Mouse (Mus musculus) forebrain, embryonic 16.5 days (tissue): ENCODE results near the gene Aspa. TPM values are rescaled to one million over a fixed set of nuclear protein-coding genes. Genes with fewer than 3 reads are reported as not detected.

Source experiments
- ATAC-seq: fragments of 200-750 bp; cut with Nextera tagmentation; 2 replicates; pipeline ENCODE4 v1.8.0; 2017; ENCODE audit warnings: mild to moderate bottlenecking, moderate library complexity
- H3K27ac ChIP-seq: fragments of 300-500 bp; sonication (generic); 2 replicates; pipeline ENCODE4 v1.5.1; 2014; ENCODE audit warnings: low read length, control low read depth
- H3K27me3 ChIP-seq: fragments of 300-500 bp; sonication (generic); replicated peaks from 2 replicates; pipeline ENCODE4 v1.6.1; 2014; ENCODE audit warnings: low read length; ENCODE audit not compliant: control insufficient read depth, insufficient read depth
- H3K36me3 ChIP-seq: fragments of 300-500 bp; sonication (generic); 2 replicates; pipeline ENCODE4 v1.6.1; 2014; ENCODE audit not compliant: control insufficient read depth, insufficient read depth
- H3K4me1 ChIP-seq: fragments of 300-500 bp; sonication (generic); replicated peaks from 2 replicates; pipeline ENCODE4 v1.6.1; 2014; ENCODE audit warnings: low read length; ENCODE audit not compliant: control insufficient read depth, insufficient read depth
- H3K4me2 ChIP-seq: fragments of 300-500 bp; sonication (generic); 2 replicates; pipeline ENCODE4 v1.6.1; 2014; ENCODE audit warnings: mild to moderate bottlenecking, low read length, control low read depth
- H3K4me3 ChIP-seq: fragments of 300-500 bp; sonication (generic); replicated peaks from 2 replicates; pipeline ENCODE4 v1.5.1; 2014; ENCODE audit warnings: mild to moderate bottlenecking, low read length, control low read depth
- H3K9ac ChIP-seq: fragments of 300-500 bp; sonication (generic); replicated peaks from 2 replicates; pipeline ENCODE4 v1.6.1; 2014; ENCODE audit warnings: low read depth, low read length, control low read depth
- H3K9me3 ChIP-seq: fragments of 300-500 bp; sonication (generic); 2 replicates; pipeline ENCODE4 v1.6.1; 2016; ENCODE audit warnings: low read length; ENCODE audit not compliant: control insufficient read depth
- WGBS: fragments of 180-500 bp; shearing (Covaris S2); extraction: QIAGEN DNeasy Blood & Tissue Kit; methylation state at CpG from one replicate; pipeline ENCODE4 v1.1.7; 2014; 5-methylcytosine and 5-hydroxymethylcytosine counted together
- polyA plus RNA-seq: library from polyadenylated mRNA; unstranded; fragments of >200 nt; fragmentation: Nextera tagmentation; extraction: Ambion mirVana; gene quantifications from 2 replicates; pipeline ENCODE4 v1.2.1, GENCODE M21; 2015

The Aspa gene
- polyA plus RNA-seq, 1 experiment from 2014 or later = 1.3 TPM

DNA sequence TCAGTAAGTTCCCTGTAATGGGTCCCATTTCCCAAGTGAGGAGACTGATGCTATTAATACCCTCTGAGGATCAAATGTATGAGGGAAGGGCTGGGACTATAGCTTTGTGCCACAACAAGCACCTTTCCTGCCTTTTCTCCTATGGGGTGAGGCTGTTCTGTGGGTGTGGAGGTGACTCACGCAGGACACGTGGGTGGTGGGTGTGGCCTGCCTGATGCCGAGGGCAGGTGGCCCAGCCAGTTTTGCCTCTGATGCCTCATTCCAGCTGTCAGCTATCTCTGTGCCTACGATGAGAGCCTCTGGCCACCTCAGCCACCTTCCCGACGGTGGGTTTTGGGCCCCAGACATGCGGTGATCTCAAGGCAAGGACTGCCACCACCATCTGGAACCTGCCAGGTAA lies 62.1 kb downstream of the Aspa start, which contains the start of gene Trpv3:
Gene Trpv3, plus strand, starts transcription at position 122 of the 400 bp plus-strand sequence.
- no peaks in the 10 kb centered on the region for H3K36me3 ChIP-seq
- H3K9ac ChIP-seq = no peak within 1 kb of the TSS
- H3K27me3 ChIP-seq = no peaks in the 10 kb centered on the region
- no peaks in the 10 kb centered on the region for H3K4me1 ChIP-seq
- no peak within 1 kb of the TSS for H3K4me2 ChIP-seq
- no peak within 1 kb of the TSS for H3K4me3 ChIP-seq
- no peaks in the 10 kb centered on the region for H3K9me3 ChIP-seq
- no peak within 1 kb of the TSS for H3K27ac ChIP-seq
- 80% methylated on average over 7 of the region's 7 CpGs for WGBS
- ATAC-seq = no peak

DNA sequence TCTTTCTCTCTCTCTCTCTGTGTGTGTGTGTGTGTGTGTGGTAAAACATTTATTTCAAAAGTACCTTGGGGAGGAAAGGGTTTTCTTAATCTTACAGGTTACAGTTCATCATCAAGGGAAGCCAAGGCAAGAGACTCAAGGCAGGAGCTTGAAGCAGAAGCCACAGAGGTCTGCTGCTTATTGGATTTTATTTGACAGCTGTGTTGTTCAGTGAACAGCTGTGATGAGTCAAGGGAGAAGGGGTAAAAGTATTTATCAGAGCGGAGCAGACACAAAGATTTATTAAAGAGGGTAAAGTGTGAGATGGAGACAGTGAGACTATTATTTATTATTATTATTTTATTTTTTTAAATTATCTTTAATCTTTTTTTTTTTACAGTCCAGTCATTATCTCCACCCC lies 68.0 kb downstream of the Aspa start:
- Histone ChIP-seq H3K27ac (no peak overlapping the region), H3K9ac (no peak overlapping the region), H3K9me3 (no peaks in the 10 kb centered on the region), H3K4me2 (no peak overlapping the region), H3K27me3 (no peaks in the 10 kb centered on the region), H3K36me3 (no peaks in the 10 kb centered on the region), H3K4me3 (no peak overlapping the region), H3K4me1 (no peaks in the 10 kb centered on the region)
- ATAC-seq = no peak
- 83% methylated on average over 1 of the region's 1 CpGs for WGBS

- Histone ChIP-seq H3K9me3 (no peaks in the 10 kb centered on the region), H3K9ac (no peak overlapping the region), H3K4me2 (no peak overlapping the region), H3K4me1 (no peaks in the 10 kb centered on the region), H3K27me3 (no peaks in the 10 kb centered on the region), H3K27ac (no peak overlapping the region), H3K4me3 (no peak overlapping the region), H3K36me3 (no peaks in the 10 kb centered on the region)
- WGBS = 76% methylated on average over 3 of the region's 3 CpGs
- no peak for ATAC-seq
Observed at GRCm38 (mm10) chr11:73260457-73260856, 68.9 kb downstream of the Aspa start.

DNA sequence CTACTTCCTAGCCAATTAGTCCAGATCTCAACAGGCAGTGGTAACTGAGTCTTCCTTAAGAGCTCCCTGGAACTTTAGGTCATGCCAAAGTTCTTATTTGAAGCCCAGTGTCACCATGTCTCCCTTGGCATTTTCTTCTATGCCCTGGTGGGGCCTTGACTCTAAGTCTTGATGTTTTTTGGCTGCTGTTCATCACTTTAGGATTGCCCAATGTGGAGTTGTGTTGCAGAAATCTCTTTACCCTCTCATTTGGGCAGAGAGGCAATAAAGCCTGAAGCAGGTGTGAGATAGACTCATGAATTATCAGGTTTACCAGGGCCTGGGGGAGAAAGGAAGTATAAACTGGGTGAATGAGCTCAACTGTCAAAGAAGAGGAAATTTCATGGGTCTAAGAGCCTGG lies 70.7 kb downstream of the Aspa start:
- Histone ChIP-seq H3K36me3 (no peaks in the 10 kb centered on the region), H3K9ac (no peak overlapping the region), H3K4me1 (no peaks in the 10 kb centered on the region), H3K27ac (no peak overlapping the region), H3K9me3 (no peaks in the 10 kb centered on the region), H3K4me2 (no peak overlapping the region), H3K27me3 (no peaks in the 10 kb centered on the region), H3K4me3 (no peak overlapping the region)
- no peak for ATAC-seq

DNA sequence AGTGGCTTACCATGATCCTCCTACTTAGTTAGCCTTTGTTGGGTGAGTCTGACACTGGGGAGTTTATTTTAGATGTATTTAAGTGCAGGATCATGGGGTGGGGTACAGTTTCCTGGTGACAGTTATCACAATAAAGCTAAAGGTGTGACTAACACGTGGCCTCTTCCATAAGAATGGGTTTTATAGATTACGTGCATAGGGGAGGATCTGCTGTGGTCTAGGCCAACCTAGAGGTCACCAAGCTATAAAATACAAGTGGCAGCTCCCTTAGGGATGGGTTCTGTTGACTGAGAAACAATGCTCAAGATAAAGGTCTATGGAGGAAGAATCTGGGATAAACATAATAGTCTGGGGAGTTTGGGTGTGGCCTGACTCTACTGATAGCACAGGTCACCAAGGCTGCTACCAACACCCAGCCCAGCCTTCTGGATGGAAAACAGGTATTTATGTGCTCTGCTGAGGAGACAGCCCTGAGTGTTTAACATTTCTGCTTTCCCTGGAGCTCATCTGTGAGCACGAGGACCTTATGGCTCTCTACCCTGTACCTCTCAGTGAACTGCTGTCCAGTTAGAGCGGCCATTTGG lies 71.9 kb downstream of the Aspa start:
- Histone ChIP-seq H3K9ac (no peak overlapping the region), H3K27ac (no peak overlapping the region), H3K4me1 (no peaks in the 10 kb centered on the region), H3K4me2 (no peak overlapping the region), H3K36me3 (no peaks in the 10 kb centered on the region), H3K27me3 (no peaks in the 10 kb centered on the region), H3K4me3 (no peak overlapping the region), H3K9me3 (no peaks in the 10 kb centered on the region)
- WGBS = 86% methylated on average over 4 of the region's 4 CpGs
- no peak for ATAC-seq

Other genes starting within 250 kb of the Aspa start
- 0.14 and 0.22 TPM in 2 replicates for gene Itgae, start 239.0 kb downstream of the Aspa start, polyA plus RNA-seq
- gene Haspin, start 191.3 kb downstream of the Aspa start, polyA plus RNA-seq = 5.8 and 6.3 TPM in 2 replicates
- gene P2rx5, start 169.2 kb downstream of the Aspa start, polyA plus RNA-seq = 1.1 and 1.3 TPM in 2 replicates
- gene Emc6, start 152.6 kb downstream of the Aspa start, polyA plus RNA-seq = 119 and 127 TPM in 2 replicates
- 166 and 182 TPM in 2 replicates for gene Tax1bp3, start 152.5 kb downstream of the Aspa start, polyA plus RNA-seq
- 20.6 and 21.5 TPM in 2 replicates for gene Ctns, start 130.6 kb downstream of the Aspa start, polyA plus RNA-seq
- gene Shpk, start 130.1 kb downstream of the Aspa start, polyA plus RNA-seq = 1.3 and 1.8 TPM in 2 replicates
- gene Trpv1, start 95.3 kb downstream of the Aspa start, polyA plus RNA-seq = not detected in 2 replicates
- gene Trpv3, start 62.2 kb downstream of the Aspa start, polyA plus RNA-seq = 0.06 TPM in 1 of 2 replicates, not detected in the other
- gene Gm49340, start 145 bp upstream of the Aspa start, polyA plus RNA-seq = not detected in 2 replicates
- gene Spata22, start 145 bp upstream of the Aspa start, polyA plus RNA-seq = not detected in 2 replicates
- gene Olfr20, start 21.2 kb upstream of the Aspa start, polyA plus RNA-seq = not detected in 2 replicates
- gene Olfr376, start 41.6 kb upstream of the Aspa start, polyA plus RNA-seq = not detected in 2 replicates
- gene Olfr1, start 70.0 kb upstream of the Aspa start, polyA plus RNA-seq = not detected in 2 replicates
- not detected in 2 replicates for gene Olfr378, start 98.9 kb upstream of the Aspa start, polyA plus RNA-seq
- gene Olfr380, start 127.9 kb upstream of the Aspa start, polyA plus RNA-seq = not detected in 2 replicates
- gene Olfr381, start 162.0 kb upstream of the Aspa start, polyA plus RNA-seq = not detected in 2 replicates
- gene Olfr382, start 187.6 kb upstream of the Aspa start, polyA plus RNA-seq = not detected in 2 replicates